Mouse (Mus musculus) spleen, postnatal 10 days (tissue): ENCODE measurements around the gene Btg1.

Source experiments
- DNase-seq, 2 experiments: peaks; one replicate each; pipeline ENCODE4 v3.0.0; 2021 to 2022; ENCODE audit warnings: low spot score in 2 of 2

Btg1 gene

DNA sequence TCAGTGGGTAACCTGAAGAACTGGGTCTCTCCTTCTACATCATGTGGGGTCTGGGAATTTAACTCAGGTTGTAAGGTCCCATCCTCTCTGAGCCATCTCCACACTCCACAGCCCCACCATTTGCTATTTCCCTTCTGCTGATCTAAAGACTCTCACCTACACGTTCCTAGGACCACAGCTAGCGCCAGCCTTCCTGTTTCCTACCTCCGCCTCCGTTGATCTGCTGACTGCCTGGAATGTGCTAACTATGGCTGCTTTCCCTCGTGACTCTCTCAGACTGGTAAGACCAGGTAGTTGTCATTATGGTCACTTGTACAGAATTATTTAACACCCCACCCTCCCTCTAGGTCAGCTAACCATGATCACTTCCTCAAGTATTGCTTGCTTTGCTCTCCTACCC is 13.3 kb downstream of the Btg1 start:
- DNase-seq = no peak

DNA sequence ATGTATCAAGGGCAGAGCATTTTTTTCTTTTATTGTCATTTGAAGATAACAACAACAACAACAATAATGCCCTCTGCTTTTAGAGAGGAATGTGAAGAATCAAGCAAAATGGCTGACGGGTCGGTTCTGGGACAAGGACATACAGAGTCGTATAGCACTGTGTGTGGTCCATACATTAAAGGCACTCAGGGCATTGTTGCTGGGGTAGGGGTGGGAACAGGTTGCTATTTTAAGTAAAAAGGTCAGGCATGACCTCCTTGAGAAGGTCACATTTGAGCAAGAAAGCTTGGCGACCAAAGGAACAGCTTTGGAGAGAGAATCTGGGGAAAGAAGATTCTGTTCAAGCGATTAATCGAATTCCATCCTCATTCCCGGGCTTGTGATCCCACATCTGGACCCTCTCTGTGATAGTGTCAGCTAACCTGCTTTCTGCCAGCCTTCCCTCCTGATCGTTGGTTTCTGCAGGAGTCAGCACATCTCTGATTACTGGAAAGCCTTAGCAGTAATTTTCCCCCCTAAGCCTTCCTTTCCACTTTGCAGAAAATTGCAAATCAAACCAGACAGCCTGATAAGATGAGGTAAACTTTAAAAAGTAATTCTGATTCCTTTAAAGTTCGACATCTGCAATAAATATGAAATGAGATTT is 14.4 kb downstream of the Btg1 start:
- DNase-seq = no peak

GRCm38 (mm10) chr10:96632271-96633144 is 15.7 kb downstream of the Btg1 start:
- DNase-seq = no peak

DNA sequence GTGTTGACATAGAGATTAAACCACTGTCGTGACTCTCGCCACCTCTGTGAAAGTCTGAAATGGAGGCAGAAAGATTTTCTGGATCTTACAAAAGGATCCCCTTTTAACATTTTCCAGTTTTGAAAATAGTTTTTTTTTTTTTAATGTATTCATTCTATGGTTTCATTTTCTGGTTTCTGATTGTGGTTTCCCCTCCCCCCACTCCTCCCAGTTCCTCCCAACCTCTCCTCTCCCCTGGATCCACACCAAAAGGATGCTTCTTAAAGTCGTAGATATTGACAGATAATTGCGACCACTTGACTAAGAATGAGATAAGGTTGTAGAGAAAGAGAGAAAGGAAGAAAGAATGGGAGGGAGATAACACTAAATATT is 16.3 kb downstream of the Btg1 start:
- DNase-seq = no peak

- no peak for DNase-seq
These were observed 18.7 kb downstream of the Btg1 start for GRCm38 (mm10) chr10:96635472-96635871.

- no peak for DNase-seq
These were observed 21.7 kb downstream of the Btg1 start for GRCm38 (mm10) chr10:96638477-96638876.

DNA sequence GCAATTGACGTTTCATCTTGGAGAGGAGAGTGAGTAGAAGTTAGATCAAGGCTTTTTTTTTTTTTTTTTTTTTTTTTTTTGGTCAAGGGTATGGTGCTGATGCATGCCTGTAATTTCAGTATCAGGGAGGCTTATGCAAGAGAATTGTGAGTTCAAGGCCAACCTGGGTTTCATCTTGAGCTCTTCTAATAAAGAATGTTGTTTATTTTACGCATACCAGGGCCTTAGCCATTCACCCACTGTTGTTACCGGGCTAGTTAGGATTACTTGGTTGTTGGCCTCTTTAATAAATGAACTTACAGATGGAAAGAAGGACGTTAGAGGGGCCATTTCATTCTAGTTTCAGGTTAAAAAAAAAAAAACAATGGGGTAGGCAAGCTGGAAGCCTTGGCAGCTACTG is 25.2 kb downstream of the Btg1 start:
- DNase-seq = no peak

- no peak for DNase-seq
These were observed 25.9 kb downstream of the Btg1 start for GRCm38 (mm10) chr10:96642751-96643150.

- DNase-seq = no peak
These were observed 28.4 kb downstream of the Btg1 start for GRCm38 (mm10) chr10:96645183-96645582.

- no peak for DNase-seq
These were observed 29.4 kb downstream of the Btg1 start for GRCm38 (mm10) chr10:96646024-96646866.

DNA sequence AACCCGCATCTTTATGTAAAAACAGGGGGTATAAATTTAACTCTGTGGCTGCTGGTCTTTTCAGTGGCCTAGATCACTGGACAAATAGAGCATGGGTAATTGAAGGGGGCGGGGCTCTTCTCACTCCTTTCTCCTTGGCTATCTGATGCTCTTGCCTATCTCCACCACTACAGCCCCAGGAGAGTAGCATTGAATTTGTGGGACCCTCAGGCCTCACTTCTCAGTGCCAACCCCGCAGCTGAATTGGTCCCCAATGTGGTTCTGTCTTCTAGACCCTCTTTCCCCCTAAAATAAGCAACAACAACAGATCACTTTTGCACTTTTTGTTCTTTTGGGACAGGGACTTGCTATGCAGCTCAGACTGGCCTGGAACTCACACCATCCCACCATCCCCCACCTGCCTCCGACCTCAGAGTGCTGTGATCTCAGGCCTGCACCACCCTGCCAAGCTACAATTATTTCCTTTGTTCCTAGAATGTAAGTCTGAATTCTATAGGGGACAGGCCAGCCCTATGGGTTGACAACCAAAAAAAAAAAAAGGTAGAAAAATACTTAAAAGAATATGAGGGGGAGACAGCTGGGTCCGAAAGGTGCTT is 30.2 kb downstream of the Btg1 start:
- DNase-seq = no peak

GRCm38 (mm10) chr10:96648161-96648561 is 31.4 kb downstream of the Btg1 start:
- DNase-seq = no peak

GRCm38 (mm10) chr10:96649524-96649923 is 32.7 kb downstream of the Btg1 start:
- no peak for DNase-seq

- no peak for DNase-seq
These were observed 35.6 kb downstream of the Btg1 start for GRCm38 (mm10) chr10:96652372-96652771.

DNA sequence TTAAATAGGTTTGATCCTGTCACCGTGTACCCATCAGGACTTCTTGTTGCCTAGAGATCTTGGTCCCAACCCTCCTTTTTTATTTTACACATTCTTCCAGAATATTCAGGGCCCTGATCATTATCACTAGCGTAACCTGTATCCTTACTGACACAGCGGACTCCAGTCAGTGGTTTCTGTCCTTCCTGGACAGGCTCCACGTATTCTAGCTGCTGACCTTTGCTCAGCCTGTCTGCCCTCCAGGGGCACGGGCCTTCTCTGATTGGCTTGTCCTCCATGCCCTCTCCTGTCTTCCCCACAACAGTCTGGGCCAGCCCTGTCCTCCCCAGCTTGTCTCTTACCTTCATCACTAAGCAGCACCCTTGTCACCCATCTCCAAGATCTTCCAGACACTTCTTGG is 36.2 kb downstream of the Btg1 start:
- no peak for DNase-seq

DNA sequence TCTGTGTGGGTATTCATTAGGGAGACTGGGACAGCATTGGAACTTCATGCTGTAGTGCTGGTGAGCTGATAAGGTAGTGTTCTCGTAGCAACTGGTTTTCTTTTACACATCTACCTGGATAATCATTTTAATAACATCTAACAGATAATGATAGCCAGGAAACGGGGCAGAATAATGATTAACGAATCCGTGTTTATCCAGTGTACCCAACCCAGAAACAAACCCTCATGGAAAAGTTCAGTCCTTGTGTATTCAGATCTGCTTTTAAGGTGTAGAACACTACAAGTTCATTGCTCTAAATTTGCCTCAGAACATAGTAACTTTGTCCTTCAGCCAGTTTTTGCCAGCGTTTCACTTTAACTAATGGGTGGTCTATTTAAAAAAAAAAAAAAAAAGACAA is 37.3 kb downstream of the Btg1 start:
- no peak for DNase-seq

DNA sequence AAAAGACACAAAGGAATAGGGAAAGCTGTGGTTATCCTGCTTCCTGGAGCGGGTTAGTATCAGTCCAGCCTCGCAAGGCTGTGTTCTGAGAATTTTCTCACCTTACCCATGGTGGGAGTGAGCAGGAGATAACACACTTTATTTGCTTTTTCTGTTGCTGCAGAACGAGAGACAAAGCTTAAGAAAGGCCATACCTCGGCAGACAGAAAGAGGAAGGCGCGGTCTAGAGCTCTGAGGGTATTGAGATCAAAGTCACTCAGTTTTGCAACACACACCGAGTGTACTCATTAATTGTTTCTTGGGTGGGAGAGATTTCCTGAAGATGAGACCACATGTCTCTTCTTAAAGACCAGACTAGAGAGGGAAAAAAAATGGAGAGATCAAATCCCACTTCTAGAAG is 37.8 kb downstream of the Btg1 start:
- DNase-seq = peak in 1 of 2 experiments; percentile 27

- no peak for DNase-seq
These were observed 38.3 kb downstream of the Btg1 start for GRCm38 (mm10) chr10:96655066-96655465.

DNA sequence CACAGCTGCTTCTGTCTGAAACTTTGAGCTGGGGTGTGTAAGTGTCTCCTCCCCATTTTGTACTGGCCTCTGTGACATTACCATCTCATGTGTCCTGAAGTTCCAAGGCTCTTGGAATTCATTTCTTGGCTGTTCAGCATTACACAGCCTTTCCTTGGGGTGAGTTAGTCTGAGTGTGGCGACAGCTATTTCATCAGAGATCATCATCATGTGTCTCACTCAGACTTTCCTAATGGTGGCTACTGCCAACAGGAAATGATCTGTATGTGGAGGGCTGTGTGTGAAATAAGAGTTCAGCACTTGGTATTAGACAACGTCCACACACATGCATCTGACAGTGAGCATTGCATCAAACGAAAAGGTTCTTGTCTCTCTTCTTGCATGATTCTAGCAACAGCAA is 39.4 kb downstream of the Btg1 start:
- no peak for DNase-seq

DNA sequence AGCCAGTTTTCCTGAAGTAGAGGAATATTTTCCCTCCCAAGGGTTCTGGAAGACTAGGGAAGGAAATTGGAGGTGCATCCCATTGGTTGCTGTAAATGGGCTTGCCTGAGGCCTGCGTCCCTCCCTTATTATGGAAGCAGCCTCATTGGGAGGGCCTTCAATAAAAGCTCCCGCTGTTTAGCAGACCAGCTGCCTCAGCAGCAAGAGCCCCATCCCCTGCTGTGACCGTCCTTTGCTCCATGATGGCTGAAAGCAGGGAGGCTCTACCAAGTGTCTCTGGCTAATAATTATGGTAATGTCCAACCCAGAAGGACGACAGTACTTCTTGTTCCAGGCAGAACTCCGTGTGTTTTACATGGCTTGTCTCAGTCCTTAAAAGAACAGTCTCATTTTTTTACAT is 42.1 kb downstream of the Btg1 start:
- no peak for DNase-seq

DNA sequence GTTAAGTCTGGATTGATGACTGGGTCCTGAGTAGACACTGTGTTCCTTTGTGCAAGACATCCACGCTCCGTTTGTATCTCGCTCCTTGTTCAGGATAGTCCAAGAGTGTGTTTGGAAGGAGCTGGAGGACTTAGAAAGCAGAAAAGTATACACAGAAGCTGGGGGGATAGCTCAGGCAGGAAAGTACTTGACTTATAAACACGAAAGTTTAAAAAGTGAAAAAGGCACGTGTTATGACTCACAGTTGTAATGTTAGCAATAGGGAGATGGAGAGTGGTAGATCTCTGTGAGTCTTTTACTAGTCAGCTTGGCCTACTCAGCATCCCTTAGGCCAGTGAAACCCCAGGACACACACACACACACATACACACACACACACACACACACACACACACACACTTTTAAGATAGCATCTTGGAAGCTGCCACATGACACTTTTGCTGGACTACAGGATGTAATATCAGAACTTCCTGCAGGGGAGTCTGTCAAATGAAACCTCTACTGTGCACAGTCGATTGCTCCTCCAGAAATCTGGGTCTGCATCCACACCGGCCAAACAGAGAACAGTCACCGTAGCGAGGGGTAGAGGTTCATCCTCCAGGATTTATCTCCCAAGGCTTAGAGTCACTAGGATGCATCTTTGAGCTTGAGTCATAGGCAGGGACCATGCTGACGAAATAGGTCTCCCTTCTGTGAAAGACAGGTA is 43.6 kb downstream of the Btg1 start:
- DNase-seq = no peak
